Mouse (Mus musculus) MEL (cell line): ENCODE data around the gene C730034F03Rik. TPM values are rescaled to one million over a fixed set of nuclear protein-coding genes. Genes with fewer than 3 reads are reported as not detected.

Experiments used
- DNase-seq: peaks from one replicate; pipeline ENCODE4 v3.0.0; 2011; ENCODE audit warnings: low read depth, low spot score
- H3K27ac ChIP-seq: 2 replicates; pipeline ENCODE4 v1.5.1; 2012; ENCODE audit warnings: low read depth, mild to moderate bottlenecking, control low read depth, low read length, moderate library complexity; ENCODE audit not compliant: control insufficient read depth
- H3K27me3 ChIP-seq, 2 experiments: fragments of 150-350 bp in 1 of 2; sonication (generic) in 1 of 2; 2 replicates each; pipeline ENCODE4 v1.6.1; 2012; ENCODE audit warnings: low read length in 2 of 2, mild to moderate bottlenecking in 2 of 2, improper control_type of control experiment in 1 of 2, moderate library complexity in 1 of 2; ENCODE audit not compliant: insufficient read depth in 2 of 2, control insufficient read depth in 1 of 2
- H3K36me3 ChIP-seq, 2 experiments: 2 replicates each; pipeline ENCODE4 v1.6.1; 2012 to 2014; ENCODE audit warnings: low read length in 2 of 2, improper control_type of control experiment in 1 of 2, inconsistent platforms in 1 of 2, mild to moderate bottlenecking in 1 of 2; ENCODE audit not compliant: insufficient read depth in 2 of 2, control insufficient read depth in 1 of 2
- H3K4me1 ChIP-seq, 2 experiments: fragments of 150-350 bp in 1 of 2; sonication (generic) in 1 of 2; 2 replicates each; pipeline ENCODE4 v1.6.1; 2012; ENCODE audit warnings: low read length in 2 of 2, improper control_type of control experiment in 1 of 2, mild to moderate bottlenecking in 1 of 2; ENCODE audit not compliant: insufficient read depth in 2 of 2, control insufficient read depth in 1 of 2
- H3K4me3 ChIP-seq, 2 experiments: fragments of 150-350 bp in 1 of 2; sonication (generic) in 1 of 2; 2 replicates each; pipeline ENCODE4 v1.5.1; 2012; ENCODE audit warnings: low read depth in 2 of 2, low read length in 2 of 2, mild to moderate bottlenecking in 2 of 2, moderate library complexity in 2 of 2, control low read depth in 1 of 2, improper control_type of control experiment in 1 of 2; ENCODE audit not compliant: control insufficient read depth in 1 of 2, insufficient read depth in 1 of 2
- H3K79me2 ChIP-seq: 2 replicates; pipeline ENCODE4 v1.6.1; 2012; ENCODE audit warnings: mild to moderate bottlenecking, low read length, moderate library complexity; ENCODE audit not compliant: control insufficient read depth, poor library complexity, insufficient read depth
- H3K9ac ChIP-seq: 2 replicates; pipeline ENCODE4 v1.6.1; 2012; ENCODE audit warnings: low read depth, mild to moderate bottlenecking, control low read depth, low read length, moderate library complexity; ENCODE audit not compliant: control insufficient read depth, poor library complexity, severe bottlenecking
- H3K9me3 ChIP-seq: fragments of 150-350 bp; sonication (generic); replicated peaks from 2 replicates; pipeline ENCODE4 v1.6.1; 2012; ENCODE audit warnings: mild to moderate bottlenecking, low read length, improper control_type of control experiment, moderate library complexity; ENCODE audit not compliant: insufficient read depth
- BHLHE40 ChIP-seq: IDR thresholded peaks from 2 replicates; pipeline ENCODE4 v1.6.1; 2012; ENCODE audit warnings: low read depth, mild to moderate bottlenecking, inconsistent platforms, low read length, improper control_type of control experiment, borderline replicate concordance
- CHD2 ChIP-seq: IDR thresholded peaks from 2 replicates; pipeline ENCODE4 v1.6.1; 2011; ENCODE audit warnings: low read length, improper control_type of control experiment
- E2F4 ChIP-seq: IDR thresholded peaks from 2 replicates; pipeline ENCODE4 v1.6.1; 2011; ENCODE audit warnings: low read depth, low read length, improper control_type of control experiment, borderline replicate concordance
- GABPA ChIP-seq: IDR thresholded peaks from 2 replicates; pipeline ENCODE4 v1.6.1; 2012; ENCODE audit warnings: low read depth, mild to moderate bottlenecking, inconsistent platforms, low read length, improper control_type of control experiment, moderate library complexity
- JUND ChIP-seq: IDR thresholded peaks from 2 replicates; pipeline ENCODE4 v1.6.1; 2011; ENCODE audit warnings: low read depth, mild to moderate bottlenecking, improper control_type of control experiment, low read length
- KAT2A ChIP-seq: conservative IDR thresholded peaks from 2 replicates; pipeline ENCODE4 v1.6.1; 2012; ENCODE audit warnings: low read depth, low read length, improper control_type of control experiment, inconsistent platforms
- MAFK ChIP-seq: IDR thresholded peaks from 2 replicates; pipeline ENCODE4 v1.6.1; 2011; ENCODE audit warnings: low read depth, mild to moderate bottlenecking, low read length, improper control_type of control experiment, borderline replicate concordance
- MEF2A ChIP-seq: IDR thresholded peaks from 2 replicates; pipeline ENCODE4 v1.6.1; 2014; ENCODE audit warnings: low read depth, mild to moderate bottlenecking, inconsistent platforms, low read length, improper control_type of control experiment; ENCODE audit not compliant: poor library complexity, insufficient replicate concordance, severe bottlenecking; ENCODE audit errors: extremely low read depth
- POLR2A ChIP-seq, 2 experiments: IDR thresholded peaks; 2 replicates each; pipeline ENCODE4 v1.6.1; 2011 to 2012; ENCODE audit warnings: low read length in 2 of 2, mild to moderate bottlenecking in 2 of 2, control low read depth in 1 of 2, improper control_type of control experiment in 1 of 2, low read depth in 1 of 2, moderate library complexity in 1 of 2; ENCODE audit not compliant: control insufficient read depth in 1 of 2, insufficient read depth in 1 of 2, poor library complexity in 1 of 2
- RAD21 ChIP-seq: IDR thresholded peaks from 2 replicates; pipeline ENCODE4 v1.6.1; 2011; ENCODE audit warnings: mild to moderate bottlenecking, low read depth, low read length, improper control_type of control experiment
- RCOR1 ChIP-seq: IDR thresholded peaks from 2 replicates; pipeline ENCODE4 v1.6.1; 2012; ENCODE audit warnings: low read depth, mild to moderate bottlenecking, inconsistent platforms, low read length, improper control_type of control experiment
- SIN3A ChIP-seq: IDR thresholded peaks from 2 replicates; pipeline ENCODE4 v1.6.1; 2012; ENCODE audit warnings: low read length, improper control_type of control experiment, inconsistent platforms
- TBP ChIP-seq: IDR thresholded peaks from 2 replicates; pipeline ENCODE4 v1.8.0; 2011; ENCODE audit warnings: low read depth, low read length, improper control_type of control experiment
- TCF12 ChIP-seq: IDR thresholded peaks from 2 replicates; pipeline ENCODE4 v1.6.1; 2014; ENCODE audit warnings: low read depth, mild to moderate bottlenecking, inconsistent platforms, low read length, improper control_type of control experiment, moderate library complexity
- USF1 ChIP-seq: IDR thresholded peaks from 2 replicates; pipeline ENCODE4 v1.6.1; 2014; ENCODE audit warnings: low read depth, mild to moderate bottlenecking, inconsistent platforms, low read length, improper control_type of control experiment, moderate library complexity
- ZKSCAN1 ChIP-seq: IDR thresholded peaks from 2 replicates; pipeline ENCODE4 v1.6.1; 2012; ENCODE audit warnings: low read depth, mild to moderate bottlenecking, inconsistent platforms, low read length, improper control_type of control experiment, moderate library complexity
- polyA plus RNA-seq, 2 experiments: library from polyadenylated mRNA; stranded (reverse) in 1 of 2; unstranded in 1 of 2; fragments of >175 nt in 1 of 2; fragments of >200 nt in 1 of 2; gene quantifications; 2 replicates each; pipeline versions ENCODE4 v1.2.1 to v1.2.4; 2012; ENCODE audit warnings: low replicate concordance in 2 of 2, low read depth in 1 of 2; ENCODE audit not compliant: insufficient read length in 2 of 2, insufficient read depth in 1 of 2, missing spikeins in 1 of 2
- total RNA-seq: library from RNA; depleted of rRNA; stranded (reverse); fragments of 300-350 nt; gene quantifications from 2 replicates; pipeline ENCODE4 v1.2.3, GENCODE M21; 2012

C730034F03Rik gene
- total and polyA plus RNA-seq, 3 experiments, result 1.6 to 2.5 TPM; not detected in 1

DNA sequence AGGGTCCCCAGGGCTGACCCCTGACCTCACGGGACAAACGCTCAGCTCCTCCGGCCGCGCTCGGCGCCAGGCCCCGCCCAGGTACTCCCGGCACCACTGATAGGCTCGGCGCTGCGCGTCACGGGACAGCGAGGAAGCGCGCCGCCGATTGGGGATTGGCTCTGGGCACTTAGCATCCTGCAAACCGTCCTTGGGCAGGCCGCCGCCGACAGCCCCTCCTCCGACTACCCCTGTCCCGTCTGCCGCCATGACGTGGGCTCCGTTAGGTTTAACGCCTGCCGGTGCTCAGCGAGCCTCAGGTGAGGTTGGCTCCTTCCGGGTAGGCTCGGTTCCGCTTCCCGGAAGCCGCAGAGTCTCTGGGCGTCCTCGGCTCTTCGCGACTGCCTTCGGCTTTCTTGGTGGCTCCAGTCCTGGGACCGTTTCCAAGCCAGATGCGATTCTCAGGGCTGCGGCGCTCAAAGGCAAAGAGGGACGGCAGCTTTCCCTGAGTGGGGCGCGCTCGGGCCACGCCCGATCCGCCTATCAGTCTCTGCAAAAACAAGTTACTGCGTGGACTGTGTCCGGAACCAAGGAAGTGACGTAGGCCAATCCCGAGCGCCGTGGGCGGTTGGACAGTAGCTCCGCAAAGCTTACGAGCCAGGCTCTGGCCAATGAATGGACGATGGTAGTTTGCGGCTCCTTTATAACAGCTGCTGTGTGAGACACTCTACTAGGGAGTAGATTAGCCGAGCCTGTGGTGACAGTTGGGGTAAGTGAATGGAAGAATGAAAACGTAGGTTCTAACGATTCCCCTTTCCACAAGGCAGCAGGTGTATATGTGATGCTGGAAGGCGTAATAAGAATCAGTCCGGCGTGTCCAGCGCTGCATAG lies at the start of gene C730034F03Rik, which contains the start of the genes Gm44502 and Chkb (continued):
- TF ChIP-seq POLR2A (IDR thresholded peaks at IDR 0.05; ENCODE audit: control insufficient read depth in 1 of 2, insufficient read depth in 1 of 2, low read depth in 1 of 2, low read length in 2 of 2, poor library complexity in 1 of 2), result peak; percentile 60 to 79
- TF ChIP-seq GABPA, result no peak
- peak; percentile 83 for TF ChIP-seq BHLHE40
- no peak for TF ChIP-seq JUND
- no peak for TF ChIP-seq RAD21
- TF ChIP-seq, all 39 proteins: peak for 19

DNA sequence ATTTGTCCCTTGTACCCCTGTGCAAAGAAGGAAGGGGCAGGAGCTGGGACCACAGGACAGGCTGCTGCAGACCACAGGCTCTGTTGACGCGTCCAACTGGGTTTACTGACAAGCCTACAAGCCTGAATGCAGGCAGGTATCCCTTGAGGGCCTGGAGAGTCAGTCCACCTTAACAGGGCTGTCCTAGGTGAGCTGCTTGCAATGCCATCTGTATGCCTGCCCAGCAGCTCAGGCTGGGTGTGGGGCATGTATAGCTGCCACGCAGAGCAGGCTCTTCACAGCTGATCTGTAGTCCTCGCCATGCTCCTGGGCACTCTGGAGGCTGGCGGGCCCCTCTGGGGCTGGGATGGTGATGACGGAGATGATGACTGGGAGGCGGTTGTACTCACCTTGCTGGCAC lies 44.8 kb upstream of the C730034F03Rik start, which contains the start of gene Klhdc7b:
Gene Klhdc7b (plus strand): TSS at position 301 of the 400 bp plus-strand sequence.
- no peaks in the 10 kb centered on the region for H3K27me3 ChIP-seq
- no peaks in the 10 kb centered on the region for H3K79me2 ChIP-seq
- H3K4me1 ChIP-seq, result 0 out of 4 replicates have a peak, but pooled peaks cover 0 to 3% of the 10 kb centered on the region in 2 experiments
- no peak within 1 kb of the TSS for H3K9ac ChIP-seq
- DNase-seq, result no peak
- H3K4me3 ChIP-seq, result no peak within 1 kb of the TSS
- TF ChIP-seq RCOR1, result no peak
- H3K9me3 ChIP-seq, result no peaks in the 10 kb centered on the region
- peaks cover 0 to 5% of the 10 kb centered on the region in 2 experiments; a peak in 2 of 4 replicates for H3K36me3 ChIP-seq
- no peak within 1 kb of the TSS for H3K27ac ChIP-seq

- H3K4me1 ChIP-seq, result no peaks in the 10 kb centered on the region
- DNase-seq, result no peak
- H3K9me3 ChIP-seq, result no peaks in the 10 kb centered on the region
- no peak overlapping the region for H3K4me3 ChIP-seq
- H3K27ac ChIP-seq, result no peak overlapping the region
- H3K27me3 ChIP-seq, result peaks cover 0 to 5% of the 10 kb centered on the region in 2 experiments; a peak in 1 of 4 replicates
- H3K36me3 ChIP-seq, result no peaks in the 10 kb centered on the region
- no peaks in the 10 kb centered on the region for H3K79me2 ChIP-seq
- no peak overlapping the region for H3K9ac ChIP-seq
- TF ChIP-seq KAT2A (no peak), RAD21 (no peak), USF1 (no peak), TBP (no peak), CHD2 (no peak), GABPA (no peak), TCF12 (no peak), MAFK (no peak), SIN3A (no peak), E2F4 (no peak), ZKSCAN1 (no peak), MEF2A (no peak)
These were observed 42.3 kb upstream of the C730034F03Rik start for GRCm38 (mm10) chr15:89387127-89387526.
